Mouse (Mus musculus) adrenal gland, postnatal 4 days (tissue): ENCODE data around the gene Asic3. TPM values are rescaled to one million over a fixed set of nuclear protein-coding genes. Genes with fewer than 3 reads are reported as not detected.
"Not testable (repeated sequence)": the region's sequence is repeated elsewhere in the genome, so short reads cannot be mapped to it uniquely, and the experiment has no call there.

Source experiments
- DNase-seq, 2 experiments: peaks; one replicate each; pipeline ENCODE4 v3.0.0; 2021 to 2022; ENCODE audit warnings: low spot score in 2 of 2, mixed read lengths in 2 of 2
- total RNA-seq, 2 experiments: library from RNA; stranded (reverse); gene quantifications; 2 replicates each; pipeline ENCODE4 v1.2.3; 2021

Asic3 gene
- total RNA-seq, 2 experiments from 2014 or later = 0.20 to 0.22 TPM

DNA sequence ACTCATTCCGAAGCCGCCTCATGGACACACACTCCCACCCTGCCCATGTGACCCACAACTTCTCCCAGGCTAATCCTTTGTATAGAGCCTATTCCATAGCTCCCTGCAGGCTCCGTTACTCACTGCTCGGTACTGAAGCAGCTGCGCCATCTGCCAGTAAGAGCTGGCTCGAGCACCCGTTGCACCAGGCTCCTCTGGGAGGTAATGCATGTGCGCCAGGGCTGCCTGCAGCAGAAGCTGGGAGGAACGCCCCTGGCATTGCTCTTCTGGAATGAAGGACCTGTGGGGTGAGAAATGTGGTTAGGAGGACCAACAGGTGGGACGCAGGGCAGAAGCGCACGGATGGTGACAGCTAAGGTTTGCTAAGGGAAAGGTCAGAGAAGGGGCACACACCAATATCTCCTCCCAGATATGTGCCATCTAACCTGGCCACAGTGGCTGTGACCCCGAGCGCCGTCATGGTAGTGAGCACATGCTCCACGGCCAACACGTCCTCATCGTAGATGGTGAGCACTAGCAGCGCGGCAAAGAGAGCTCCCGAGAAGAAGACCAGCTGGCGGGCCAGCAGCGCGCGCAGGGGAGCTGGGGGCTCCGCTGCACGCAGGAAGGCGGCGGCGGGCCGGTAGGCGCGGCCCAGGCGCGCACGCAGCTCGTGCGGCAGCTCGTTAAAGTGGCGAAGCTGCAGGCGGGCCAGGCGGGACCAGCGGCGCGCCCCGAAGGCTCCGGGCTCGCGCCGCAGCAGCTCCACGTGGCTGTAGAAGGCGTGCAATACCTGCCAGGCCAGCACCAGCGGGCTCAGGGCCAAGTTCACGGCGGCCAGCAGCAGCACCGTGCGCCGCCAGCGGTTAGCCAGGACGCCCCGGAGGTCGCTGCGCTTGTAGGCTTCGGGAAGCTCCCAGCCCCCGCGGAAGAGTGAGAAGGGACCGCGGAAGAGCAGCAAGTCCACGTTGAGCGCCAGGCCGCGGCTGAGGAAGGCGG lies 25.6 kb upstream of the Asic3 start:
- no peak for DNase-seq

DNA sequence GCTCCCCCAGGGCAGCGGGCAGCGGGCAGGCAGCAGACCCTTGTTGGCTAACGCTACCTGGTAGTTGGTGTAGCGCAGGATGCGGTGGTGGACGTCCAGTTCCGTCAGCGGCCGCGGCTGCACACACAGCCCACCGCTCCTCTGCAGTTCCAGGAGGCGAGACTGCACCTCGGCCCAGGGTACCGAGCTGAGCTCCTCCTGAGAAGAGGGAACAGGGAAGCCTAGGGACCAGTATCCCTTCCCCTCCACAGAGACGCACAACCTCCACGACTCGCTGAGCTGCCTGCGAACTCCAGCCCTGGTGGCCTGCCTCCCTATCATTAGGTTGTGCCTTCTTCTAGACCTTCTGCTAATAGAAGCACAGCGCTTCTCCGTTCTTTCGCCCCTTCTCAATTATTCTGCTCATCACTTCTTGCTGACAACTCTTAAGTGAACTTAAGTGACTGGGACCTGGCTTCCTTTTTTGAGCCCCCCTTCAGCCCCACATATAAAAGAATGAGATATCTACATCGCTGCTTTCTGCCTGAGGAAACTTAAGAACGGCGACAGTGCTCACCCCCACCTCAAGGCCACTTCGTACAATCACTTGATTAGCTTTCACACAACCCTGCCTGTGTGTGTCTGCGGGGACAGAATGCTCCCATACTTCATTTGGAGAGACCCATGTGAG lies 24.8 kb upstream of the Asic3 start:
- DNase-seq = no peak

DNA sequence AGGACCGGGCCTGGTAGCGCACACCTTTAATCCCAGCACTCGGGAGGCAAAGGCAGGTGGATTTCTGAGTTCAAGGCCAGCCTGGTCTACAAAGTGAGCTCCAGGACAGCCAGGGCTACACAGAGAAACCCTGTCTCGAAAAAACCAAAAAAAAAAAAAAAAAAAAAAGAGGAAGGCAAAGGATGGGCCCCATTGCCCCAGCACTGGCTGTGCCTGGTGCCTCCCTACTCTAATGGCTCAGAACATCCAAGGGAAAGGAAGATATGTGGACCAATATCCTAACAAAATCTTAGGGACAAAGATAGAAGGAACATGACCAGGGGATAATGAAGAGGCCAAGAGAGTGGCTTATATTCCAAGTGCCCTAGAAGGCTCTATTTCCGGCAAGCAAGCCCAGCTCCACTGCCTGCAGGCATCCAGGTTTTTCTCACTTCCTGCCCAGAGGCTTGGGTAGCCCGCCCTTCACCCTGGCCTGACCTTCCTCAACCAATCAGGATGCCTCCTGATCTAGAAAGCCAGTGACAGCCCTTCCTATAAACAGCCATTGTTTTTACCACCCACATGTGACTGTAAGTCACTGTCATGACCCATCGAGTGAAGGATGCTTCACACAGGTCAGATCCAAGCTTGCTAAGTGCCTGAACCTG lies 24.1 kb upstream of the Asic3 start:
- DNase-seq = no peak

DNA sequence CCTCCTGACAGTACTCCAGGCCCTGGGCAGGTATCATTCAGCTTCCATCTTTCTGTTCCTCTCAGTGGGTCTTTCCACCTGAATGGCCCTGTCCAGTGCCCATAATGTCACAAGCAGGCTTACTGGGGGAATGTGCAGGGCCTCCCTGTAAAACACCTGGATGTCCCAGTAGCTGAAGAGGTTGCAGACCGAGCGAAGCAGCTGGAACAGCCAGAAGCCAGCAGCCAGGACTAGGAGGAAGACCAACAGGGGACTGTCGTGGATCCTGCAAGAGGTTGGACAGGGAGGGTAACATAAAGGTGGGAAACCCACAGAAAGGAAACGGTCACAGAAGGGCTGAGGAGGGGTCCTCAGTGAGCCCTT lies 23.6 kb upstream of the Asic3 start:
- no peak for DNase-seq

DNA sequence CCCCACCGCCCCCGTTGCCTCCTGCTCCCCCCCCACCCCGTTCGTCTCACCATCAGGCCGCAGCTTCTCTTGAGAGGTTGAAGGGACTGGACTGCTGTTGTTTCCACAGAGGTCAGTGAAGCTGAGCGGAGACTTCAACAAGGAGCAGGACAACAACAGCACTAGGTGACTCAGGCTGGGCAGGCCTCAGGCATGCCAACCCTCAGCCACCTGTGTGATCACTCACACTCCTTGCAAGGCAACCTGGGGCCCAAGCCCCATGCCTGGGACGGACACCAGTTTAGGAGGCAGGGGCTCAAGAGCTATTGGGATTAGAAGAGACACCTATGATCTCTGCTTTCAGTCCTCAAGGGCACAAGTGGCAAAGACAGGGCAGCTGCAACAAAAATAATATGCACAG lies 21.3 kb upstream of the Asic3 start, which contains the start of gene Atg9b:
Atg9b (minus strand) TSS at position 280 of the 400 bp plus-strand sequence.
- no peak for DNase-seq

DNA sequence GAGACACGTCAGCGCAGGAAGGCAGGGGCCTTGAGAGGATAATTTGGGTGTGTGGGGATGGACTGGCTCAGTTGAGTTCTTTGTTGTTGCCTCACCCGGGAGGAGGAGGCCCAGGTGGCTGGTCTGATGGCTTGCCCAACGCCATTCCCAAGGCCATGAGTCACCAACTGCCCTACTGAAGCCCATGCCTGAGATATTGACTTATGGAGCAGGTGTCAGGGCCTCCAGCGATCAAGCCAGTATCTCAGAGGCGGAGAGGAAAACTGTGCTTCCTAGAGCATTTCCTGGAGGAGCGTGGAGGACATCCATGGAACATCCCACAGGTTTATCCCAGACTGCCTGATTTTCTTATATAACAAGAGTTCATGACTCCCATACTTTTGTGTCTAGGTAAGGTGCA lies 20.5 kb upstream of the Asic3 start:
- DNase-seq = no peak

DNA sequence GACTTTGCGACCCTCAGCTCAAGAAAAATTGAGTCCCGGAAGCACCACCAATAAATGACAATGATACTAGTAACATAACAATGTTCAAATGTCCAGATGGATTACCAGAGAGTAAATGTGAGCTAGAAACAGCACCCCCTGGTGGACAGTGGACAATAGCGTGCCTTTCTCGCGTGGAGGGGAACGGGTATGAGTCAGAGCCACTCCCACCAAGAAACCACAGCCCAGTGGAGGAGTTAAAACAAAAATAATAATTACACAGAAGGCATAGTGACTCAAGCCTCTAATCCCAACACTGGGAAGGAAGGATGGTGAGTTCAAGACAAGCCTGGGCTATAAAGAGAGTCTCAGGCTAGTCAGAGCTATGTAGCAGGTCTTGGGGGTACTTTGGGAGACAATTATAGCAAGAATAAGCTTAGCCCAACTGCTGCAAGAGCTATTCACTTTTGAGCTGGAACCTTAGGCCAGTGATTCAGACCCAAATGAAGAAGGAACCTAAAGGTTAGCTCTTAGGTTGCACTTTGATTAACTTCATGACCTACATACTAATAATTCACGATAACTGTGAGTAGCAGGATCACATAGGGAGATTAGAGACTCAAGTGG lies 19.7 kb upstream of the Asic3 start, which contains the start of gene Abcb8:
Abcb8 (plus strand) TSS at position 272 of the 606 bp plus-strand sequence.
- peak; percentile 50 to 76 for DNase-seq

DNA sequence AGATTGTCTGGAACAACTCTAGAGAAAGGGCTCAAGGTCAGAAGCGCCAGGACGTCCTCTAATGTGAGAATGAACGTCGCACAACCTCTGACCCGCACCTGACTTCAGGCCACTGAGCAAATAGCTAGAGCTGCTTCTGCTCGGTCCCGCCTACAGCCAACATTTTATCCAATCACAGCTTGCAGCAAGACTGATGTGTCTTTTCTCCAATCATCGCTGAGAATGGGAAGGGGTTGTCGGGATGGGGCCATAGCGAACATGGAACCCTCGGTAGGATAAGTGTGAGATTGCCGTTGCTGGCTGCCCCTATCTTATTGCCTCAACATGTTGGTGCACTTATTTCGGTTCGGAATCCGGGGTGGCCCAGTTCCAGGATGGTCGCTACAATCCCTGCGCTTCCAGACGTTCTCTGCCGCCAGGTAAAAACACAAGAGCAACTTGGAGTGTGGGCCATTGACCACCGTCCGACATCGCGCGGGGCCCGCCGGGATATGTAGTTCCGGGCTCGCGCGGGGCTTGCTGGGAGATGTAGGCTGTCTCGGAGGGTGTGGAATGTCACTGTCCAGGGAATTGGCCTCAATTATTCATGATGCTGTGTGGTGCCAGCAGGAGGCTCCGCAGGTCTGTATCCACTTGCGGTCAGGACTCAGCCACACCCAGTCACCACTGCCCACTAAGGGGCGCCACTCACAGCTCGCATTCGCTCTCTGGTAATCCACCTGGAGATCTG lies 18.9 kb upstream of the Asic3 start:
- peak; percentile 82 to 90 for DNase-seq

DNA sequence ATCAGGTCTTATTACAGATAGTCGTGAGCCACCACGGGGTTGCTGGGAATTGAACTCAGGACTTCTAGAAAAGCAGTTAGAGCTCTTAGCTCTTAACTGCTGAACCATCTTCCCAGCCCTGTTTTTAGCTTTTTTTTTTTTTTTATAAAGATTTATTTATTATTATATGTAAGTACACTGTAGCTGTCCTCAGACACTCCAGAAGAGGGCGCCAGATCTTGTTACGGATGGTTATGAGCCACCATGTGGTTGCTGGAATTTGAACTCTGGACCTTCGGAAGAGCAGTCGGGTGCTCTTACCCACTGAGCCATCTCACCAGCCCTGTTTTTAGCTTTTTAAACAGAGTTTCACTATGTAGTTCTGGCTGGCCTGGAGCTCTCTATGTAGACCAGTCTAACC lies 16.9 kb upstream of the Asic3 start:
- DNase-seq = not testable (repeated sequence)

DNA sequence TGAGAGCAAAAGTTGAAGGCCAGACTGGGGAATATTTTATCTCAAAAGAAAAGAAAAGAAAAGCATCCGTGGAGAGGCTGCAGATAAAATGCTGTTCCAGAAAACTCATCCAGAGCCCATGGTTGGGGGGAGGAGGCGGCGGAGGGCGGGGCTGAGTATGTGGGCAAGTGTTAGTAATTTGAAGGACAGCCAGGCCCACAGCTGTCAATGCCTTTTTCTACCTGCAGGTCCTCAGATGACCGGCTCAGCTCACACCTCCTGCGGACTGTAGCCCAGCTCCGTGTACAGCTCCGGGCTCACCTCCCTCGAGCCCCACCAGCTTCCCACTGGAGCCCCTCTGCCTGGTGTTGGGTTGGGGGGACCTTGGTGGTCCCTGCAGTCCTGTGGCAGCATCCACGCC lies 13.5 kb upstream of the Asic3 start:
- DNase-seq = no peak

DNA sequence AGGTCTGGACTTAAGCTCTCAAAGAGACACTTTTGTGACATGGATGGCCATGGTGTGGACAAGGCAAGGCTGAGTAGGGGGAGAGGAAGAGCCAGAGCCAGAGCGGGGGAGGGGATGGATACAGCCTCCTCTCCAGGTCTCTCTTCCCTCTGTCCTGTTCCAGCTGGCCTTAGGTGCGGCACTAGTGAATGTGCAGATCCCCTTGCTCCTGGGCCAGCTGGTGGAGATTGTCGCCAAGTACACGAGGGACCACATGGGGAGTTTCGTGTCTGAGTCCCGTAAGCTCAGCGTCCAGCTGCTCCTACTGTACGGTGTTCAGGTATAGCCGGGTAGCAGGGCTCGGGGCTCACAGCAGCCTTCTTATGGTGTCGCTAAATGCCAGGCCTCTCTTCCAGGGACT lies 12.8 kb upstream of the Asic3 start:
- no peak for DNase-seq

DNA sequence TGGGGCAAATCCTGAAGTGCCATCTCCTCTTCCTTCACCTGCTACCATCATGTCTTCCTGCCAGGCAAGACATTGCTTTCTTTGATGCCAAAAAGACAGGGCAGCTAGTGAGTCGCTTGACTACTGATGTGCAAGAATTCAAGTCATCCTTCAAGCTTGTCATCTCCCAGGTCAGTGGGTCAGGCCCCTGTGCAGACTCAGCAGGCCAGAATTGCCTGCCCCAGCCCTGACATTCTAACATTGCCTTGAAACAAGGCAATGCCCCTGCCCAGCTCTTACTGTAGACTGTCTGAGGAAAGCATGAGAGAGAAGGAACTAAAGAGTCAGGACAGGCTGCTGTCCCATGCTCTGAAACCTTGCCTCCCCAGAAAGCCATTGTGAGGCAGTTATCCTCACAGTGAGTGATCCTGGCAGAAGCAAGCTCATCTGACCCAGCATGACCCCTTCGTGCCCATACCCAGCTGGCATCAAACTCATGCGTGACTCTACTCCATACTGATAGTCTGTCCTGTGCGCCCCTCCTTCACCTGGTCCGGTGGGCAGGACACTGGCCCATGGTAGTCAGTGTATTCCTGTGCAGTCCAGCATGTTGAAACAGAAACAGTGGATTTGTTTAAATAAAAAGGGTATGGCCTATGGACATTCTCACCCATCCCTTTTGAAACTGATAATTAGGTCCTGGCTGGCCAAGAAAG lies 12.1 kb upstream of the Asic3 start:
- no peak for DNase-seq

DNA sequence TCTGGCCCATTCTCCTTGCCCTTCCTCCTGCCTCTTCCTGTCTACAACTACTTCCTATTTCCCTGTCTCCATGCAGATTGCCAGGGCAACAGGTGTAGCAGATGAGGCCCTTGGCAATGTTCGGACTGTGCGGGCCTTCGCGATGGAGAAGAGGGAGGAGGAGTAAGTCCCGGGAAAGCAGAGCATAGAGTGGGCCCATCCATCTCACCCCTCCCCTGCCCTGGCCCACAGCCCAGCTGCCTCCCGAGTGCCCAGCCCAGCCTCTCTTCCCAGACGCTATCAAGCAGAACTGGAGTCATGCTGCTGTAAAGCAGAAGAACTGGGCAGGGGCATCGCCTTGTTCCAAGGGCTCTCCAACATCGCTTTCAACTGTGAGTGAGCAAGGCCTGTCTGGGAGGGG lies 11.2 kb upstream of the Asic3 start:
- DNase-seq = no peak

DNA sequence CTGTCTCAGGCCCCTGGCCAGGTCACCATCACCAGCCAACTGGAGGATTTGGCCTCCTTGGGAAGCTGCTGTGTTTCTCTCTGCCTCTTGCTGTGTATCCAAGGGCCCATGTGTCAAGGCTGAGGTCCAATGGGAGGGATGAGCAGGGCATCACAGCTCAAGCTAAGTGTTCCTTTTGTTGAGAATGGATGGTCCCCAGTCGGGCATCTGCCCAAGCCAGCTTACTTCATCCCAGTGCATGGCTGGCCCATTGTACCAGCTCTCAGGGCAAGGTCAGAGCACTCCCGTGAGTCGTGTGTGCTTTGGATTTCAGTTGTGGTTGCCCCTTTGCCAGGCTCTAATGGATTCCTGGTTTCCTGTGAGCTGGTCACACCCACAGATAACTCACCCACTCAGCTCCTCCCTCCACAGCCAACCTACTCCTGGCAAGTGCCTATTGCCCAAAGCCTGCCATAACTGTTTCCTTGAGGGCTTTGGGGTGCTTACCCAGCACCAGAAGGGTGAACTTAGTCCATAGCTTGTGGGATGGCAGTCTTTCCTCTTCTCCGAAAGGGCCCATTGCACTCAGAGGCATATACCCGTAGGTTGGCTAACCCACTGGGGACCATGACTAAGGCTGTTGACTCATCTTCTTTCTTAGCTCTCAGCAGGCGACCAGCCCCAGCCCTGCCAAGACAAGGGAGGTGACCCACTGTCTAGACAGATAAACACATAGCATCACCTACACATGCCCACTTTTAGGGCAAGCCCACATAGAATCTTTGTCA lies 8.4 kb upstream of the Asic3 start:
- no peak for DNase-seq

DNA sequence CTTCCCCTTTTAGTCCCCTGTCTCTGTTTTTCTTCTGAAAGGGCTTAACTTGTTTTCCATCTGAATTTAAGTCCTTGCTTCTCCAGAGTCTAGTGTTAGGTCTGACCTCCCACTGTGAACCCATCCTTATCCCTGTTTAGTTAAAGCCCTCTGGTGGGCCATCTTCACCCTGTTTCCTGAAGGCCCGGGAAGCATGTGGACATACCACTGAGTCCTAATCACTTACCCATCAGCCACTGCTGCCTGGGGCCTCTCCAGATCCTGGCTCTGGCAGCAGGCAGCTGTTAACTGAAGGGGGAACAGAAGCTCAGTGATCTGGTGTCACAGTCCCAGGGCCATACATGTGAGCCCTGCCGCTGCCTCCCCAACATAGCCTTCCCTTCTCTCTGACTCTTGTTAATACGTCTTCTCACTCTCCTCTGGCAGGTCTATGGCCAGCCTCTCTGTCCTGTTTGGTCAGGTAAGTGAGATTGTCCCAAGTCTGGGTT lies 7.8 kb upstream of the Asic3 start:
- DNase-seq = no peak

DNA sequence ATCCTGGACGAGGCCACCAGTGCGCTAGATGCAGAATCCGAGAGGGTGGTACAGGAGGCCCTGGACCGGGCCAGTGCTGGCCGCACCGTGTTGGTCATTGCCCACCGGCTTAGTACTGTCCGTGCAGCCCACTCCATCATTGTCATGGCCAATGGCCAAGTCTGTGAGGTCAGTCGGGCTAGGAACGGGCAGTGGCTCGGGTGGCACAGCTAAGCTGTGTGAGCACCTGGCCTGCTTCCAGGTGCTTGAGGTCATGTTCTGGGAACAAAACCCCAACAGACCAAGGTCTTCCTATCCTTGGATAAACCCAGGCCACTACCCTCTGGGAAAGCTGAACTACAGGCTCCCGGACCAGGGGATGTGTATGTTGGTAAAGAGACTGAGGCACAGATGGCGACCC lies 4.5 kb upstream of the Asic3 start:
- no peak for DNase-seq

DNA sequence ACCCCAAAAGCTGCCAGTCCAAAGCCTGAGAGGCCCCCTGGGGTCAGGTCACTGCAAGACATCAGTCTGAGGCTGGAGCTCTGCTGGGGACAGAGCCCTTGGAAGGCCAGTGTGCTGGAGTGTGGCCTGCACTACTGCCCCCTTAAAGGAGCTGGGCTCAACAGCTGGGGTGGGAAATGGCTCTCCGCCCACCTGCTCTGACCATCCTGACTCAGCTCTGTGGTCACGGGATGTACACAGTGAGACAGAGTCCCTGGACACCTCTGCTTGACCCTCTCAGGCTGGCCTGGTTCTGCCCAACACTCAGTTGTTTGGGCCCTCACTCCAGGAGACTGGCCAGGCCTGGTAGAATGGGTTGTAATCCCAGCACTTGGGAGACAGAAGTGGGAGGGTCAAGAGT lies 3.7 kb upstream of the Asic3 start:
- DNase-seq = no peak

DNA sequence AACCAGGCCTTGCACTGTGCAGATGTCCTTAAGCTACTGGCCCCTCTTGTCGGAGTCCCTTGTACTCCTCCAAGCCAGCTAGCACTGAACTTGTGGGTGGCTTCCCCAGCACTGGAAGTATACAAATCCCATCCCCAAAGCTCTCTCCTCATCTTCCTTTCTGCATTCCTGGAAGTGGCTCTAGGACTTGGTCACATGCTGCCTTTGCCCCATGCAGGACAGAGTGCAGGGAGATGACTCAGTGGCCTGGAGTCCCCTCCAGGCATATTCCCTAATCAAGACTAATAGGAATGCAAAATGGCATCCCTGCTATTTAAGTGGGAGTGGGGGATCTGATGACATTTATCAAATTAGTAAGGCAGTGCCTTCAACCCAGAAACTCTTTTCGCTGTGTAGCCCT lies 1.1 kb upstream of the Asic3 start:
- no peak for DNase-seq

DNA sequence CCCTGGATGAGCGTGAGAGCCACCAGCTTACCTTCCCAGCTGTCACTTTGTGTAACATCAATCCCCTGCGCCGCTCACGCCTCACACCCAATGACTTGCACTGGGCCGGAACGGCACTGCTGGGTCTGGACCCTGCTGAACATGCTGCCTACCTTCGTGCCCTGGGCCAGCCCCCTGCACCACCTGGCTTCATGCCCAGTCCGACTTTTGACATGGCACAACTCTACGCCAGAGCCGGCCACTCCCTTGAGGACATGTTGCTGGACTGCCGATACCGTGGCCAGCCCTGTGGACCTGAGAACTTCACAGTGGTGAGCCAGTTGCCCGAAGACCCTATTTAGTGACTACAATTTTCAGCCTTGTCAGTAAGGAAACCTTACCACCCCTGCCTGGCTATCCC lies 746 bp downstream of the Asic3 start:
- DNase-seq = no peak
